ENCODE assay signal across 8 mouse cellular contexts in the genomic region with DNA sequence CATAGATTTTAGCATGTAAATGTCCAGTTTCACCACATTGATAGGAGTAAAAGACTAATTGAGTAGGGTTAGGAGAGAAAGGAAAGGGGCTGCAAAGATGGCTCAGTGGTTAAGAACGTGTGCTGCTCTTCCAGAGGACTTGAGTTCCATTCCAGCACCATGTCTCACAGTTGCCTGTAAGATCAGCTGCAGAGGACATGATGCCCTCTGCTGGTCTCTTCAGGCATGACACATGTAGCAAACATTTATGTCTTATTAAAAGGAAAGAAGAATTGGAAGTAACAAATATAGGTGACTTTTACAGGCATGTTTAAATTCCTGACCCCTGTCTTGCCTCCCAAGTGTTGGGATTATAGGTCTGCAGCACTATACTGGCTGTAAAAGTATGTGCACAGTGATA.
DNase-seq lines count a peak whose midpoint lies in the region.
"Had no signal": no experiment of that assay in that cellular context is flagged by ENCODE, and none has a peak within 500 bp of the region (broad histone marks: within the 10 kb centered on the region; RNA-seq: fewer than 3 reads in every experiment).

No protein-coding gene starts in this region.

- no peaks in the 10 kb centered on the region for H3K27me3 ChIP-seq in limb, embryonic 10.5 days (ENCODE audit: low read depth, poor library complexity, severe bottlenecking)
- H3K27me3 ChIP-seq: heart, embryonic 15.5 days had no signal

- no peaks in the 10 kb centered on the region for H3K9me3 ChIP-seq in limb, embryonic 10.5 days (replicated peaks)
- H3K9me3 ChIP-seq: heart, embryonic 15.5 days had no signal

- peaks cover 90% of the 10 kb centered on the region for H3K36me3 ChIP-seq in limb, embryonic 10.5 days

- no peak overlapping the region for H3K27ac ChIP-seq in limb, embryonic 10.5 days
- H3K27ac ChIP-seq: heart, embryonic 15.5 days had no signal

- no peak overlapping the region for H3K4me3 ChIP-seq in limb, embryonic 10.5 days
- H3K4me3 ChIP-seq: heart, embryonic 15.5 days had no signal

- WGBS in limb, embryonic 10.5 days = 50% methylated on average over 1 of the region's 1 CpGs

- H3K4me1 ChIP-seq in limb, embryonic 10.5 days = no peaks in the 10 kb centered on the region
- H3K4me1 ChIP-seq: heart, embryonic 15.5 days had no signal

- DNase-seq in left cerebral cortex, adult 18-20 months (ENCODE audit: low spot score in 2 of 2) = peak; percentile 31 to 50
- no peak for DNase-seq in left cerebral cortex, adult 8-10 months (ENCODE audit: low spot score in 2 of 2)
- DNase-seq in ES-CJ7 (ENCODE audit: low read depth, low spot score) (peak; percentile 69), adipocyte (ENCODE audit: low spot score) (peak; percentile 35)
- DNase-seq in embryo, embryonic 9.5 days (ENCODE audit: extremely low spot score) = peak; percentile 14
- DNase-seq in limb, embryonic 10.5 days (ENCODE audit: low spot score) = peak; percentile 40
- DNase-seq in right cerebral cortex, postnatal 4 days = peak; percentile 30

Comparison
In these comparisons a context has a peak if more than half of its experiments do, and no peak if none do; other contexts are left out.
1. DNase-seq: peak in left cerebral cortex, adult 18-20 months (2 of 2), ES-CJ7 (single experiment), adipocyte (single experiment), embryo, embryonic 9.5 days (single experiment), limb, embryonic 10.5 days (single experiment) and right cerebral cortex, postnatal 4 days (single experiment); none in left cerebral cortex, adult 8-10 months (0 of 2).